Mouse (Mus musculus) ES-Bruce4 (cell line): ENCODE results near the gene Grxcr1.

Experiments used
- CTCF ChIP-seq: IDR thresholded peaks from one replicate; pipeline ENCODE4 v1.8.1; 2011; ENCODE audit warnings: low read depth, low read length
- EP300 ChIP-seq: IDR thresholded peaks from 2 replicates; pipeline ENCODE4 v1.6.1; 2011; ENCODE audit warnings: low read depth, low read length; ENCODE audit not compliant: insufficient read depth
- POLR2A ChIP-seq: IDR thresholded peaks from one replicate; pipeline ENCODE4 v1.8.1; 2011; ENCODE audit warnings: low read length; ENCODE audit not compliant: insufficient read depth

GRCm38 (mm10) chr5:68112430-68113036, 80.9 kb downstream of the Grxcr1 start:
- TF ChIP-seq CTCF (no peak), POLR2A (no peak), EP300 (no peak)
